ENCODE assay signal across 27 mouse cellular contexts in the genomic region with DNA sequence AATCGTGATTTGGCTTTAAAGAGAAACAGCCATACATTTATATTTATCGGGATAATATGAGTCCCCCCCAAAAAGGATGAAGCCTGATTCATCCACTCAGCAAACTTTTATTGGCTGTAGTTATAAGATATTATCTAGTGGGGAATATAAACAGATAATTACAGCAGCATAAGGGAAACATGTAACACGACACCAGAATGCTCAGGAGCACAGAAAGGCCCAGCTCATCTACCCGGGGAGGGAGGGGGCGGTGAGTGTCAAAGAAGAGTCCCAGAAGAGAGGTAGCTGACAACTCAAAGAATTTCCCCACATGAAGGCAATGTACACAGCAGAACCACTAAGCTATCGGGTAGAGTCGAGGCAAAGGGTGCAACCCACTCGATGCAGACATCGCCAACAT.
DNase-seq lines count a peak whose midpoint lies in the region; ATAC-seq and TF ChIP-seq lines count a peak whose summit lies in the region.
"Had no signal": no experiment of that assay in that cellular context is flagged by ENCODE, and none has a peak within 500 bp of the region (broad histone marks: within the 10 kb centered on the region; RNA-seq: fewer than 3 reads in every experiment).

No protein-coding gene starts in this region.

- H3K27me3 ChIP-seq in heart, embryonic 10.5 days (ENCODE audit: insufficient read depth, poor library complexity, severe bottlenecking) = no peaks in the 10 kb centered on the region
- H3K27me3 ChIP-seq in heart, embryonic 15.5 days = no peaks in the 10 kb centered on the region
- no peaks in the 10 kb centered on the region for H3K27me3 ChIP-seq in kidney, postnatal 0 days (ENCODE audit: insufficient read depth, low read length)
- no peaks in the 10 kb centered on the region for H3K27me3 ChIP-seq in kidney, adult 2 months (replicated peaks; ENCODE audit: control insufficient read depth, insufficient read depth, low read length)
- H3K27me3 ChIP-seq: forebrain, embryonic 12.5 days; stomach, embryonic 15.5 days had no signal

- H3K4me2 ChIP-seq in heart, embryonic 15.5 days = peak overlapping the region; percentile 24
- H3K4me2 ChIP-seq in kidney, postnatal 0 days (ENCODE audit: low read length) = no peak overlapping the region
- H3K4me2 ChIP-seq: forebrain, embryonic 12.5 days; hindbrain, embryonic 13.5 days; liver, embryonic 13.5 days; stomach, embryonic 15.5 days had no signal

- H3K36me3 ChIP-seq in heart, embryonic 10.5 days = peaks cover 21% of the 10 kb centered on the region
- peaks cover 16% of the 10 kb centered on the region for H3K36me3 ChIP-seq in heart, embryonic 15.5 days
- no peaks in the 10 kb centered on the region; the same call in 1 of the 2 replicates for H3K36me3 ChIP-seq in kidney, postnatal 0 days (ENCODE audit: insufficient read depth, low read length)
- peaks cover 4% of the 10 kb centered on the region; the same call in 1 of the 2 replicates for H3K36me3 ChIP-seq in kidney, adult 2 months (ENCODE audit: control insufficient read depth, insufficient read depth, low read length)
- H3K36me3 ChIP-seq: hindbrain, embryonic 13.5 days; stomach, embryonic 15.5 days had no signal

- H3K9me3 ChIP-seq in heart, embryonic 10.5 days = no peaks in the 10 kb centered on the region
- H3K9me3 ChIP-seq in heart, embryonic 15.5 days (replicated peaks) = no peaks in the 10 kb centered on the region
- H3K9me3 ChIP-seq in kidney, postnatal 0 days (replicated peaks; ENCODE audit: low read length) = no peaks in the 10 kb centered on the region
- H3K9me3 ChIP-seq: forebrain, embryonic 12.5 days; hindbrain, embryonic 13.5 days; stomach, embryonic 15.5 days had no signal

- peak overlapping the region; percentile 77 for H3K27ac ChIP-seq in heart, embryonic 10.5 days
- peak overlapping the region; percentile 65 for H3K27ac ChIP-seq in heart, embryonic 15.5 days
- H3K27ac ChIP-seq in kidney, postnatal 0 days = 0 out of 2 replicates have a peak overlapping the region, but pooled peaks have one; percentile 8
- no peak overlapping the region for H3K27ac ChIP-seq in kidney, adult 2 months (ENCODE audit: insufficient read depth, low read depth, low read length)
- H3K27ac ChIP-seq: forebrain, embryonic 12.5 days; hindbrain, embryonic 13.5 days; stomach, embryonic 15.5 days had no signal

- 0 out of 2 replicates have a peak overlapping the region, but pooled peaks have one; percentile 19 for H3K4me3 ChIP-seq in heart, embryonic 10.5 days
- H3K4me3 ChIP-seq in heart, embryonic 15.5 days = no peak overlapping the region
- no peak overlapping the region for H3K4me3 ChIP-seq in kidney, postnatal 0 days (replicated peaks; ENCODE audit: low read depth, low read length)
- H3K4me3 ChIP-seq in kidney, adult 2 months (ENCODE audit: insufficient read depth, low read depth, low read length) = no peak overlapping the region
- H3K4me3 ChIP-seq: erythroblast, embryonic 14.5 days; forebrain, embryonic 12.5 days; hindbrain, embryonic 13.5 days; liver, embryonic 13.5 days; stomach, embryonic 15.5 days had no signal

- intact Hi-C loops in heart, postnatal 10 days (cut with DNase I) = no loop called here
- intact Hi-C loops in heart, postnatal 14 days (cut with DNase I) = no loop called here

- H3K4me1 ChIP-seq in heart, embryonic 10.5 days = peaks cover 86% of the 10 kb centered on the region
- H3K4me1 ChIP-seq in heart, embryonic 15.5 days (replicated peaks) = peaks cover 89% of the 10 kb centered on the region
- peaks cover 25% of the 10 kb centered on the region for H3K4me1 ChIP-seq in kidney, postnatal 0 days (replicated peaks; ENCODE audit: insufficient read depth, low read length)
- H3K4me1 ChIP-seq in kidney, adult 2 months (ENCODE audit: control insufficient read depth, insufficient read depth, low read length) = peaks cover 43% of the 10 kb centered on the region

- WGBS in heart, embryonic 10.5 days = 48% methylated on average over 9 of the region's 9 CpGs
- 32% methylated on average over 9 of the region's 9 CpGs for WGBS in heart, embryonic 15.5 days
- 65% methylated on average over 9 of the region's 9 CpGs for WGBS in kidney, postnatal 0 days
- WGBS in kidney, adult 2 months = 72% methylated on average over 9 of the region's 9 CpGs

- TF ChIP-seq CTCF in kidney, postnatal 0 days (IDR thresholded peaks at IDR 0.05; ENCODE audit: low read depth) = no peak
- TF ChIP-seq CTCF in kidney, adult 2 months (conservative IDR thresholded peaks at IDR 0.05; ENCODE audit: insufficient read depth, insufficient read length, low read depth, low read length) = no peak

- DNase-seq in heart, embryonic 10.5 days (ENCODE audit: low spot score) = no peak
- DNase-seq in heart, postnatal 10 days = no peak
- no peak for DNase-seq in heart, postnatal 14 days
- DNase-seq in kidney, postnatal 0 days (ENCODE audit: low spot score) = no peak
- no peak for DNase-seq in kidney, adult 2 months
- DNase-seq in 3T3-L1 (ENCODE audit: low read depth, low spot score) = peak; percentile 48
- no peak for DNase-seq in neural tube, embryonic 10.5 days (ENCODE audit: extremely low spot score, low spot score)
- DNase-seq: adrenal gland, postnatal 25 days; B cell, adult 2 months; cerebellum, adult 11-12 months; cerebellum, adult 9-11 months; embryo, embryonic 11 days; gastrocnemius, postnatal 25 days; heart, postnatal 4 days; kidney, postnatal 10 days; layer of hippocampus, postnatal 36 days; left cerebral cortex, postnatal 4 days; liver, embryonic 13.5 days; lung, adult 2 months; midbrain, embryonic 14.5 days; right cerebral cortex, postnatal 25 days had no signal

- H3K9ac ChIP-seq in heart, embryonic 15.5 days = no peak overlapping the region
- H3K9ac ChIP-seq in kidney, postnatal 0 days (ENCODE audit: low read depth, low read length) = no peak overlapping the region
- H3K9ac ChIP-seq: forebrain, embryonic 12.5 days; hindbrain, embryonic 13.5 days; liver, embryonic 13.5 days; stomach, embryonic 15.5 days had no signal

- ATAC-seq in heart, embryonic 15.5 days (replicated peaks; ENCODE audit: insufficient number of reproducible peaks, insufficient read depth, low FRiP score, low read depth) = no peak
- no peak for ATAC-seq in kidney, postnatal 0 days (replicated peaks; ENCODE audit: low FRiP score, low read depth)
- ATAC-seq: intestine, embryonic 16.5 days had no signal

- no peak for TF ChIP-seq POLR2A in kidney, adult 2 months (IDR thresholded peaks at IDR 0.05; ENCODE audit: low read depth, low read length)
